Comparison of ENCODE assay signal across 17 mouse cellular contexts in genomic region chr17:31977131-31977530, GRCm38 (mm10). TPM values are rescaled to one million over a fixed set of nuclear protein-coding genes. Genes with fewer than 3 reads are reported as not detected.
DNase-seq lines count a peak whose midpoint lies in the region.
"Had no signal": no experiment of that assay in that cellular context is flagged by ENCODE, and none has a peak within 500 bp of the region (broad histone marks: within the 10 kb centered on the region; RNA-seq: fewer than 3 reads in every experiment).

No protein-coding gene starts in this region.

- no peaks in the 10 kb centered on the region for H3K36me3 ChIP-seq in heart, embryonic 10.5 days
- H3K36me3 ChIP-seq: G1E had no signal

- H3K27me3 ChIP-seq in heart, embryonic 10.5 days (ENCODE audit: insufficient read depth, poor library complexity, severe bottlenecking) = no peaks in the 10 kb centered on the region
- H3K27me3 ChIP-seq: CH12.LX, Patski had no signal

- no peak overlapping the region for H3K27ac ChIP-seq in heart, embryonic 10.5 days

- H3K4me1 ChIP-seq in heart, embryonic 10.5 days = peaks cover 23% of the 10 kb centered on the region

- no peak overlapping the region for H3K4me3 ChIP-seq in heart, embryonic 10.5 days

- no peaks in the 10 kb centered on the region for H3K9me3 ChIP-seq in heart, embryonic 10.5 days
- H3K9me3 ChIP-seq: G1E had no signal

- peak; percentile 85 for DNase-seq in heart, adult 11 months
- no peak for DNase-seq in heart, adult 9 months (ENCODE audit: low spot score in 2 of 2)
- peak; percentile 71 for DNase-seq in heart, embryonic 10.5 days (ENCODE audit: low spot score)
- DNase-seq in heart, postnatal 36 days = no peak
- DNase-seq: adrenal gland, adult 2 months; adrenal gland, adult 8-10 months; adrenal gland, postnatal 10 days; adrenal gland, postnatal 14 days; adrenal gland, postnatal 25 days; adrenal gland, postnatal 36 days; B cell, adult 2 months; cerebellum, adult 11 months; cerebellum, adult 11-12 months; cerebellum, adult 18-20 months had no signal

- intact Hi-C loops in heart, postnatal 36 days (cut with DNase I) = no loop called here

RNA-seq across cellular contexts. Expression of gene Rrp1b, which starts 58.8 kb away (rescaled TPM):
- polyA plus RNA-seq in heart, embryonic 10.5 days (2016; fragmentation: Nextera tagmentation; extraction: Ambion mirVana) = 51.2 and 76.6 TPM in 2 replicates
- total RNA-seq in heart, postnatal 36 days (2021) = 1 to 10 TPM; 6.9 to 7.2 TPM

RNA-seq across cellular contexts. Expression of gene Hsf2bp, which starts 59.0 kb away (rescaled TPM):
- polyA plus RNA-seq in heart, embryonic 10.5 days (2016; fragmentation: Nextera tagmentation; extraction: Ambion mirVana) = 0.57 and 0.62 TPM in 2 replicates
- total RNA-seq in heart, postnatal 36 days (2021) = under 1 TPM; 0.79 to 0.97 TPM
- total RNA-seq: G1E had no signal
- polyA plus RNA-seq: adrenal gland, adult 2 months; G1E had no signal

Comparison
In these comparisons a context has a peak if more than half of its experiments do, and no peak if none do; other contexts are left out.
1. DNase-seq: peak in heart, adult 11 months (single experiment) and heart, embryonic 10.5 days (single experiment); none in heart, adult 9 months (0 of 2) and heart, postnatal 36 days (0 of 2).